8 mouse cellular contexts compared by ENCODE assay signal in the genomic region with DNA sequence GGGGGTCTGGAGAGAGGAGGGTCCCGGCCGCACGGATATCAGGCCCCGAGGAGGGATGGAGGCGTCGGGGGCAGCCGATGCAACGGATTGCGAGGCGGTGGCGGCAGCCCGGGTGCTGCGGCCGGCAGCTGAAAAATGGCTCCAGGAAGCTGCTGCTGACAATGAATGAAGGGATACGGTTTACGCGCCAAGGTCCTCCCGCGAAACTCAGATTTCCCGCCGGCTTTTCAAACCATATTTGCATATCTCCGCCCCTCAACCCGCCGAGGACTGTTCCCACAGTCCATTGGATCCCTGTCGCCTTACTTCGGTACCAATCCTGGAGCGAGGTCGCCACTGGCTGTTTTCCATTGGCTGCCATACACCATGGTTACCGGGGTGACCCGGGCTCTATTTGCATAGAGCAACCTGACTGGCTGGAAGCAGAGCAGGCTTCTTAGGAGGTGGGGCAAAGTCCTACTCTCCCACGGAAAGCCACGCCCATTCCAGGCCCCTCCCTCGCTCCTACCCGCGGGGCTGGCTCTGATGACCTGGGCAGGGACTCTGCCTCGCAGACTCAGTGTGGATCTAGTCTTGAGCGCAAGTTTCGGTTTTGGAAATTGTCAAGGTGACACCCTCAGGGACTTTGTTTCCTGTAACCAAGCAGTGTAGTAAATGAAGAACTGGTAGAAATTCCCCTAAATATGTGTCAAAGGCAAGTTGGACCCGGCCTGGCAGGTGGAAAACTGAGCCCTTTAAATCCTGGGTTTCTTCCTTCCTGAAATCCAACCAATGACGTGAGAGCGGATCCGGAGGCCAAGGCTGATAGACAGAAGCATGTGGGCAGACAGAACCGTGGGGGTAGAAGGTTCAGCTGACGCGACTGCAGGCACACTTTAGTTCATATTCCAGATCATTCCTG. TPM values are rescaled to one million over a fixed set of nuclear protein-coding genes. Genes with fewer than 3 reads are reported as not detected.
DNase-seq lines count a peak whose midpoint lies in the region; ATAC-seq and TF ChIP-seq lines count a peak whose summit lies in the region.

Gene E2f3, minus strand, starts transcription at position 209 of the 901 bp plus-strand sequence.

- DNase-seq in heart, postnatal 10 days = peak; percentile 100
- peak; percentile 96 for DNase-seq in large intestine, adult 2 months (ENCODE audit: low read depth, low spot score)
- DNase-seq in liver, postnatal 0 days = peak; percentile 98
- peak; percentile 99 for DNase-seq in testis, postnatal 10 days (ENCODE audit: low spot score)

- peak; percentile 96 for ATAC-seq in cerebellum, adult (ENCODE audit: insufficient number of reproducible peaks, low FRiP score, low TSS enrichment)
- peak; percentile 99 for ATAC-seq in forebrain, embryonic 13.5 days
- peak; percentile 94 for ATAC-seq in liver, postnatal 0 days
- ATAC-seq in neural tube, embryonic 14.5 days (ENCODE audit: low read depth) = peak; percentile 99

- peak; percentile 65 for TF ChIP-seq POLR2A in ES-Bruce4 (IDR thresholded peaks at IDR 0.05; ENCODE audit: insufficient read depth, low read length)

- intact Hi-C loops in heart, postnatal 10 days (cut with DNase I) = loop anchor here (2.0 to 10.0 kb wide), 2 partner anchors 99 to 1031 kb away; partner anchors contain the start of gene Sox4

- peaks cover 2% of the 10 kb centered on the region for H3K4me1 ChIP-seq in ES-Bruce4 (ENCODE audit: control insufficient read depth, insufficient read depth, low read length)
- peaks cover 28% of the 10 kb centered on the region for H3K4me1 ChIP-seq in forebrain, embryonic 13.5 days
- H3K4me1 ChIP-seq in liver, postnatal 0 days (ENCODE audit: insufficient read depth) = peaks cover 18% of the 10 kb centered on the region; the same call in 1 of the 2 replicates
- H3K4me1 ChIP-seq in neural tube, embryonic 14.5 days (ENCODE audit: control insufficient read depth, insufficient read depth, low read length) = peaks cover 9% of the 10 kb centered on the region; the same call in 1 of the 2 replicates

- H3K4me2 ChIP-seq in forebrain, embryonic 13.5 days = peak within 1 kb of the TSS; percentile 94
- peak within 1 kb of the TSS; percentile 100 for H3K4me2 ChIP-seq in liver, postnatal 0 days (ENCODE audit: low read depth, low read length)
- H3K4me2 ChIP-seq in neural tube, embryonic 14.5 days (ENCODE audit: low read depth, low read length) = peak within 1 kb of the TSS; percentile 92

- H3K36me3 ChIP-seq in ES-Bruce4 (ENCODE audit: control insufficient read depth, insufficient read depth, low read length, poor library complexity, severe bottlenecking) = no peaks in the 10 kb centered on the region; the same call in 1 of the 2 replicates
- no peaks in the 10 kb centered on the region for H3K36me3 ChIP-seq in forebrain, embryonic 13.5 days (ENCODE audit: poor library complexity, severe bottlenecking)
- H3K36me3 ChIP-seq in liver, postnatal 0 days (replicated peaks; ENCODE audit: insufficient read depth, low read length) = no peaks in the 10 kb centered on the region
- no peaks in the 10 kb centered on the region for H3K36me3 ChIP-seq in neural tube, embryonic 14.5 days (ENCODE audit: control insufficient read depth, insufficient read depth, low read length)

- peak within 1 kb of the TSS; percentile 76 for H3K27ac ChIP-seq in ES-Bruce4 (ENCODE audit: insufficient read depth, low read length)
- H3K27ac ChIP-seq in forebrain, embryonic 13.5 days = peak within 1 kb of the TSS; percentile 93
- peak within 1 kb of the TSS; percentile 97 for H3K27ac ChIP-seq in liver, postnatal 0 days (ENCODE audit: low read depth)
- peak within 1 kb of the TSS; percentile 79 for H3K27ac ChIP-seq in neural tube, embryonic 14.5 days (ENCODE audit: low read depth, low read length)

- WGBS in forebrain, embryonic 13.5 days = under 1% methylated on average over 45 of the region's 45 CpGs
- WGBS in large intestine, adult 2 months = under 1% methylated on average over 45 of the region's 45 CpGs
- WGBS in liver, postnatal 0 days (ENCODE audit: insufficient replicate concordance) = under 1% methylated on average over 45 of the region's 45 CpGs
- WGBS in neural tube, embryonic 14.5 days = under 1% methylated on average over 45 of the region's 45 CpGs

- H3K9me3 ChIP-seq in ES-Bruce4 (replicated peaks; ENCODE audit: control insufficient read depth, insufficient read depth, low read length, poor library complexity, severe bottlenecking) = no peaks in the 10 kb centered on the region
- H3K9me3 ChIP-seq in forebrain, embryonic 13.5 days (replicated peaks) = no peaks in the 10 kb centered on the region
- H3K9me3 ChIP-seq in liver, postnatal 0 days (ENCODE audit: low read length) = no peaks in the 10 kb centered on the region
- no peaks in the 10 kb centered on the region for H3K9me3 ChIP-seq in neural tube, embryonic 14.5 days (ENCODE audit: control insufficient read depth, low read length)

- TF ChIP-seq EP300 in ES-Bruce4 (IDR thresholded peaks at IDR 0.05; ENCODE audit: insufficient read depth, low read depth, low read length) = no peak
- peak; percentile 37; the same call in 1 of the 2 replicates for TF ChIP-seq EP300 in liver, postnatal 0 days (IDR thresholded peaks at IDR 0.05; ENCODE audit: low read depth)

- H3K27me3 ChIP-seq in ES-Bruce4 (ENCODE audit: control insufficient read depth, insufficient read depth, low read length, poor library complexity, severe bottlenecking) = no peaks in the 10 kb centered on the region
- H3K27me3 ChIP-seq in forebrain, embryonic 13.5 days = no peaks in the 10 kb centered on the region
- no peaks in the 10 kb centered on the region for H3K27me3 ChIP-seq in liver, postnatal 0 days (ENCODE audit: insufficient read depth, low read length)
- H3K27me3 ChIP-seq in neural tube, embryonic 14.5 days (ENCODE audit: control insufficient read depth, insufficient read depth, low read length) = no peaks in the 10 kb centered on the region

- TF ChIP-seq CTCF in ES-Bruce4 (IDR thresholded peaks at IDR 0.05; ENCODE audit: low read depth, low read length) = no peak
- TF ChIP-seq CTCF in liver, postnatal 0 days (IDR thresholded peaks at IDR 0.05; ENCODE audit: low read depth) = no peak

- peak within 1 kb of the TSS; percentile 100 for H3K9ac ChIP-seq in ES-Bruce4 (ENCODE audit: low read depth, poor library complexity, severe bottlenecking)
- peak within 1 kb of the TSS; percentile 93 for H3K9ac ChIP-seq in forebrain, embryonic 13.5 days
- peak within 1 kb of the TSS; percentile 99 for H3K9ac ChIP-seq in liver, postnatal 0 days (replicated peaks)
- H3K9ac ChIP-seq in neural tube, embryonic 14.5 days (replicated peaks; ENCODE audit: low read depth, low read length) = peak within 1 kb of the TSS; percentile 94

- H3K4me3 ChIP-seq in ES-Bruce4 (ENCODE audit: low read depth, low read length) = peak within 1 kb of the TSS; percentile 94
- peak within 1 kb of the TSS; percentile 94 for H3K4me3 ChIP-seq in forebrain, embryonic 13.5 days
- H3K4me3 ChIP-seq in liver, postnatal 0 days (ENCODE audit: low read depth, low read length) = peak within 1 kb of the TSS; percentile 91
- peak within 1 kb of the TSS; percentile 95 for H3K4me3 ChIP-seq in neural tube, embryonic 14.5 days (ENCODE audit: low read depth, low read length)

RNA-seq across cellular contexts. Expression of gene E2f3, which starts in this region (rescaled TPM):
- polyA plus RNA-seq in ES-Bruce4 (2011; ENCODE audit: insufficient read depth, insufficient read length, low read depth, missing spikeins) = 26.8 and 29.7 TPM in 2 replicates
- polyA plus RNA-seq in forebrain, embryonic 13.5 days (2015; fragmentation: Nextera tagmentation; extraction: Ambion mirVana) = 11.5 and 12.4 TPM in 2 replicates
- 10 to 100 TPM; 12.0 to 13.4 TPM for total RNA-seq in heart, postnatal 10 days (2021)
- polyA plus RNA-seq in large intestine, adult 2 months (2012; rRNA removed) = 5.3 and 7.2 TPM in 2 replicates
- 2.4 and 2.6 TPM in 2 replicates for polyA plus RNA-seq in liver, postnatal 0 days (2015; fragmentation: Nextera tagmentation; extraction: Ambion mirVana)
- 3.3 and 4.5 TPM in 2 replicates for polyA plus RNA-seq in neural tube, embryonic 14.5 days (2014; fragmentation: Nextera tagmentation; extraction: Ambion mirVana)

Comparison
In these comparisons a context has a peak if more than half of its experiments do, and no peak if none do; other contexts are left out.
1. Peak in every context shown above with its lines: DNase-seq, ATAC-seq, H3K4me3 ChIP-seq and H3K27ac ChIP-seq.